Mouse (Mus musculus) kidney, adult 2 months (tissue): Measurements from ENCODE around the gene Mbtps1.

Experiments
- CTCF ChIP-seq: fragments of 200-500 bp; conservative IDR thresholded peaks from 2 replicates; pipeline ENCODE4 v1.5.1; 2011; ENCODE audit warnings: low read depth, mild to moderate bottlenecking, control low read depth, low read length, moderate library complexity, mixed read lengths; ENCODE audit not compliant: insufficient read depth, insufficient read length
- POLR2A ChIP-seq: fragments of 200-500 bp; IDR thresholded peaks from one replicate; pipeline ENCODE4 v1.6.1; 2011; ENCODE audit warnings: low read depth, low read length, control low read depth

GRCm38 (mm10) chr8:119499836-119500235 is 58.7 kb downstream of the Mbtps1 start:
- no peak for TF ChIP-seq POLR2A
- no peak for TF ChIP-seq CTCF
